Mouse (Mus musculus) heart, adult 18-20 months (tissue): Measurements from ENCODE around the gene Cyp8b1. TPM values are rescaled to one million over a fixed set of nuclear protein-coding genes. Genes with fewer than 3 reads are reported as not detected.
A peak's percentile ranks its signal among the peaks of the same experiment; 100 is the strongest.

Source experiments
- DNase-seq, 2 experiments: peaks; one replicate each; pipeline ENCODE4 v3.0.0; 2021 to 2022; ENCODE audit warnings: mixed read lengths in 1 of 2
- total RNA-seq, 2 experiments: library from RNA; stranded (reverse); gene quantifications; 2 replicates each; pipeline ENCODE4 v1.2.3; 2021

Gene Cyp8b1
- total RNA-seq, 2 experiments from 2014 or later: not detected

DNA sequence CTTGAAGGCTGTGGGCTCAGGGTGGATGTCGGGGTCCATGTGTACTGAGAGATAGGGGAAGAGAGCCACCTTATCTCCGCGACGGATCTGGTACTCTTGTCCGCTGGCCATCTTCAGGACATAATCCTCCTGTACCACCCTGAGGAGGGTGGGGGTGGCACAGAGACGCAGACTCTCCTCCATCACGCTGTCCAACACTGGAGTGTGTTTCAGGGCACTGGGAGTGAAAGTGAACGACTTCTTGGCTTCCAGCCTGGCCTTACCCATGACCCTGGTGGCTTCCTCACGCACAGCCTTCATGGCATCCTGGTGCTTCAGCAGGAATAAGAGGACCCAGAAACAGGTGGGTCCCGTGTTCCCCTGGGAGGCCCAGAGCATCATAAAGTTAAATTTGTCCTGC is 1.0 kb downstream of the Cyp8b1 start:
- no peak for DNase-seq

DNA sequence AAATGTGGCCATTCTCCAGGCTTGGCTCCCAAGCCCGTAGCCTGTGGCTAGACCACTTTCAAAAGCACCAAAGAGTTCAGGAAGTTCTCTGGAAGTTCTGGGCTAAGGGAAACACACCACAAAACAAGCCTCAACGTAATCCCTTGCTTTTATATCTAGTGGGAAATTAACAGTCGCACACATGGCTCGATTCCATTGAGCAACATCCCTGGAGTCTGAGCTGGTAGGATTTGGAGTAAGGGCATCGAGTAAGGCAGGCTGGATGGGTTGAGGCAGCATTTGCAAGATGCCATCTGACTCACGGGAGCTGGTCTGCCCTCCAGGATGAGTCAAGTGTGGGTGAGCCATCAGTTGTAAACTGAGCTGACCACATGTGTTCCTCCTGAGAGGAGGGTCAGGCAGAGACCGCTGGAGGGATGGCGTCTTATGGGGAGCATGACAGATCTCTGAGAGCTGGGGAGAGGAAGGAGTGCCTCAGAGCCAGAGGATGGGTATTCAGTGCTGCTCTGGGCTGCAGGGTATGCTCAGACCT is 1.8 kb downstream of the Cyp8b1 start:
- no peak for DNase-seq

GRCm38 (mm10) chr9:121912786-121913185 is 3.3 kb downstream of the Cyp8b1 start:
- DNase-seq: no peak

DNA sequence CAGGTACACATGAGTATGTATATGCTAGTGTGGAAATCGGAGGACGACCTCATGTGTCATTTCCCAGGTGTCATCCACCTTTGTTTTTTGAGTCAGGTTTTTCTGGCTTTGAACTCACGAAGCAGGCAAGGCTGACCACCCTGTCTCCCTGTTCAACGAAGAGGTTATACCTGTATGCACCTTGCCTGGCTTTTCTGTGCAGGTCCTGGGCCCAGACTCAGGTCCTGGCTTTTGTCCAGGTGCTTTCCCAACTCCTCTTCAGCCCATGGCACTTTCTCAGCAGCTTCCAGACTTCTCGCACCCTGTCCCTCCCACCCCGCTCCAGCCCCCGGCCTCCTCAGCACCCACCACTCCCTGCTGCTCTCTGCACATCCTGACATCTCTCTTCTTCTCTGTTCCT is 4.9 kb downstream of the Cyp8b1 start:
- DNase-seq: no peak

DNA sequence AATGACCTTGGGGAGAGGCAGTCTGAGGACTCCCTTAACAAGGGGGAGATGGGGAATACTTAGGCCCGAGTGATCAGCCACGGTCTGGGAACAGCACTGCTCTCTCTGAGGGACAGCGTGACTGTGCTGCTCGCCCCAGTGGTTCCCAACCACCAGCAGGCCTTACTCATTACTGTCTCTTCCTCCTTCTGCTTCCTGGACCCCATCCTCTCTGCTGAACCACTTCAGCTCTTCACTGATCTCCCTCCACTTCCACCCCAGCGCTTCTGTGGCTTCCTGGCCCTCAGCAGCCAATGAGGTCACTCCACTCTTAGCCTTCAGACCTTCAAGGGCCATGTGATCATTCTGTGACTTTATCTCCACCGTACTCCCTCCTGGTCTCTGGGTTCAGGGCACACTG is 6.5 kb downstream of the Cyp8b1 start:
- DNase-seq: no peak

DNA sequence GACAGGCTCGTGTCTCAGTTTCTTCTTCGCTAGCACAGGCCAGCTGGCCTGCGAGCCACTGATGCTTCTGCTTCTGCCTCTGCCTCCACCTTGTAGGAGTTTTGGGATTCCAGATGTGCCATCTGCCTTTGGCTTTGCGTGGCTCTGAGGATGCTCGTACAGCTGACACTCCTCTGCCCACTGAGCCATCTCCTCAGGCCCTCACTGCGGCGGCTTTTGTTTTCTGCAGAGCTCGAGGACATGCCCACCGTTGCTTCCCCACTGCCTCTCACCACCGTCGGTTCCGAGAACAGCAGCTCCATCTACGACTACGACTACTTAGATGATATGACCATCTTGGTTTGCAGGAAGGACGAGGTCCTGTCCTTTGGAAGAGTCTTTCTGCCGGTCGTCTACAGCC is 7.8 kb downstream of the Cyp8b1 start:
- no peak for DNase-seq

- DNase-seq: no peak
These were observed 8.6 kb downstream of the Cyp8b1 start for GRCm38 (mm10) chr9:121907356-121908070.

- DNase-seq: no peak
These were observed 9.6 kb downstream of the Cyp8b1 start for GRCm38 (mm10) chr9:121906456-121906855.

- DNase-seq: no peak
These were observed 10.4 kb downstream of the Cyp8b1 start for GRCm38 (mm10) chr9:121905556-121906185.

DNA sequence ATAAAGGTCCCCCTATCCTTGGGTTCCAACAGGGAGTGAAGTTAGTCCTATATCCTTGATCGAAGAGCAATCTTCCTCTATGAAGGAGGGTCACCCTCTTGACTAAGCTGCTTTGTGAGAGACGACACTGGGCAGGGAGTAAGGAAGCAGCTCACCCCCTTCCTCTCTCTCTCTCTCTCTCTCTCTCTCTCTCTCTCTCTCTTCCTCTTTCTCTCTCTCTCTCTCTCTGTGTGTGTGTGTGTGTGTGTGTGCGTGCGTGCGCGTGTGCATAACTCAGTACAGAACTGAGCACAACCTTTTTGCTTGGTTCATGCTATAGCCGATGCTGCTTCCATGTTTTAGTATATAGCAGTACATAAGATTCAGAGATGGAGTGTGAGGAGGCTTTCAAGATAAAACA is 11.2 kb downstream of the Cyp8b1 start:
- DNase-seq: no peak

DNA sequence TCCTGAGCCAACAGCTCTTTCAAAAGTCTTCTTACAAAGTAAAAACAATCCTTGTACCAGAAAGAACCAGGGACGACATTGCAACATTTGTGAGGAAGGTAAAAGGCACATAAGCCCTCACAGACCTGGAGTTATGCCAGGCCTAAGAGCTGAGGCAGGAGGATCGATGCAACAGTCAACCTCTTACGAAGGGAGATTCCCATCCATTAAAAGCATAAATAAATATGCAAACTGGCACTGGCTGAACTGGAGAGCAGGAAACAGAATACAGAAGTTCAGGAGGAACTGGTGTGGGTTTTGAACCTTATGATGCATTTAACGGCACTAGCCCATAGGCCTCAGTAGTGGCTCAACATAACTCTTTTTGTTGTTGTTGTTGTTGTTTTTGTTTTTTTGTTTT is 11.8 kb downstream of the Cyp8b1 start:
- no peak for DNase-seq

DNA sequence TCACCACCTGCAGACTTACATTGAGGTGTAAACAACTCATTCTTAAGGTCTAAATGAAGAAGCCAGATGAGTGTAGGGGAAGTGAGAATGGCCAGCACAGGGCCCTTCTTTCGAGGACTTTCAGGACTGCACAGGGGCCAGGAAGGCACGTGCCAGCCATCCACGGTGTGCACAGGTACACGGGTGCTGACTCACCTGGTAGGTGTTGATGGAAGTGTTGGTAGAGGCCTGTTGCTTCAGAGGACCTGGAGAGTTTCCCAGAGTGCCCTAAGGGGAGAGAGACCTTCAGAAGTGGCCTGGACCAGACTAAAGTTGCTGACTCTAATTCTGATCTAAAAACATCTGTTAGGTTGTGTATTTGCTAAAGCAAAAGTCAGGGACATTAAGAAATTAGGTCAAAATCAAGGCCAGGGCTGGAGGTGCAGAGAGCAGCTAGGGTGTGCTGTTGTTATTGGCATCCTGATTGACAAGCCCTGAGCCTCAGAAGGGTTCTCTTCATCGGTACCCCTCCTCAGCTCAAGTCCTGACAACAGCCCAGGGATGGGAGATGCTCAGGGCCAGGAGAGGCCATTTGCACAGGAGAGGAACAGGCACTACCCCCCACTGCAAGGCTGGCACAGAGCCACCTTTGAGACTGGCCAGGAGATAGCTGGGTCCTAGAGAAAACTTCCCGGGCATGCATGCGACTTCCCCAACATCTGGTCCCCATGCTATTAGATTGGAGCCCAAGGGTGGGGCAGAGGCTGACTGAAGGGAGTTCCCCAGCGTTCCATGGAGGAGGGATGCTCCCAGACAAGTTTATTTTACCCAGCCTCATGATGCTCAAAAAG is 12.4 kb downstream of the Cyp8b1 start:
- DNase-seq: peak in 1 of 2 experiments; percentile 68

DNA sequence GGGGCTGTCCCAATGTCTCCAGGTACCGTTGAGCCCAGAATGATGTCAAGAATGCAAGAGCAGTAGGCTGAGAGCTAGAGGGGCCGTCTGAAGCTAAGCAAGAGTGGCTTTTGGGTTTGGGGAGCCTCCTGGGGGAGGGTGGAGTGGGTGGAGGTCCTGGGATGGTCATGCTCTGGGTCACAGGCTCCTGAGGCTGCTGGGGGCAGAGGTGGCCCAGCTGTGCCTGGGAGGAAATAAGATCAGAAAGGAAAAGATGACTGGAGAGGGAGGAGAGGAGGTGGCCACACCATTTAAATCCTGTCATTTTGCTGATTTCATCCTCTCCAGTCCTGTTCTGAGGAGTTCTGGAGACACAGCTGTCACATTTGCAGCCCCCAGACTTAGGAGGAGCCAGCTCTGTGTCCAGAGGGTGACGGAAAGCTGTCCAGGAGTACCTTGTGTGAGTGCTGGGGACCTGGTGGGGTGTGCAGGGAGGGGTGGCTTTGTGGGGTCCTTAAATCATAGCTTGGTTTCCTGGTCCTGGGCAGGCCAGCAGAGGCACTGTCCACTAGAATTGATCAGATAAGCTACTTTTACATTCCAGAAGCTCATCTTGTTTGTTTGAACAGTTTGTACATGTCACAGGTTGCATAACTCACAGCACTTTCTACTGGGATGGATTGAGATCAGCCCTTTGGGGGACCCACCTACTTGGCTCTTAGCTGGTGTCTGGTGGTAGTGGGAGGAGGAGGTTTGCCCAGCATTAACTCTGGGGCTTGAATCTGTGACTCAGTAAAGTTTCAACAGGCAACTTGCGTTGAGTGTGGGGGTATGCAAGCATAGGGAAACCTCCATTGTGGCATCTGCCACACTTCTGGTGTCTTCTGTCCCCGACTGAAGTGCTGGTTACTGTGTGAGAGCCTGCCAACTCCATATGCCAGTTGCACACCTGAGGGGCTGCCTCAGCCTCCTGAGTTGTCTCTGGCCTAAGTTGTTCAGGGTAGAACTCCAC is 14.1 kb downstream of the Cyp8b1 start:
- no peak for DNase-seq

- DNase-seq: no peak
These were observed 15.7 kb downstream of the Cyp8b1 start for GRCm38 (mm10) chr9:121900282-121900855.

- no peak for DNase-seq
These were observed 16.8 kb downstream of the Cyp8b1 start for GRCm38 (mm10) chr9:121899306-121899705.

DNA sequence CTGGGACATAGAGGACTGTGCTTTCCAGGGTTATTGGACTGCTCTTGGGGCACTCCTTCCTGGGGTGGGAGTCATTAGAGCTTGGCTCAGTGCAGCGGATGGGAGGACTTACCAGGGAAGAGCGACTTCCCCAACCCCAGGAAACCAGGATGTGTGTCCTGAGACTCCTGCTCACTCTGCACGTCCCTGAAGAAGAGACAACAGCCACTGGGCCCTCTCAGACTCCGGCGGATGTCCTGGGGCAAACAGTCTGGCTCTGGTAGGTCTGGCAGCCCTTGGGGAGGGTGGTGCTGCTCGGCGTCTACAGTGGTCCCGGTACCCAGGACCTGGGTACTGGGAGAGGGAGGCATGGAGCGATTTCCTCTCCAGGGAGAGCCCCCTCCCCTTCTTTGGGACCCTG is 17.9 kb downstream of the Cyp8b1 start, which contains the start of gene Ackr2:
Gene Ackr2, plus strand, starts transcription at position 111 of the 400 bp plus-strand sequence.
- DNase-seq: no peak

- DNase-seq: no peak
These were observed 19.3 kb downstream of the Cyp8b1 start for GRCm38 (mm10) chr9:121896820-121897219.

DNA sequence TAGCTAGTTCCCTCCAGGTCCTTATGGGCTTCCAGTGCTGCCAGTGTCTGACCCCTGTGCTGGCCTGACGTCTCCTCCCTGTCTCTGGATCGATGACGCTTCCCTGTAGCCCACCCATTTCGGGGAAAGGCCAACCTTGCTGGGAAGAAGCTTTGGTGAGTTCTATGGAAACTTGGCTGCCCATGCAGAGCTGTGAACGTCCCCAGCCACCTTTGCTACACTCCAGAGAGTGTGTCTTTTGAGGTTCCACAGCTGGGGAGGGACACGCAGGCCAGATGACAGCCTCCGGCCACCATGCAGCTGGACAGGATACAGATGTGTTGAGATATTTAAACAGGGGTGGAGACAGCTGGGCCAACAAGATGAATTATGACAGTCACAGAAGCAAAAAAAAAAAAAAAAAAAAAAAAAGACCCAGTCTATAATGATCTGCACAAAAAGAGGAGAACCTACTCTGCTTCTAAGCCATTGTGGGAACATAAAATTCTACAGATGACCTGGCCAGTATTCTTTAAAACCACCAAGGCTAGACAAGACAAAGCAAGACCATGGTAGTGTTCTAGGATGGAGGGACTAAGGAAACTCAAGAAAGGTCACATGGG is 20.6 kb downstream of the Cyp8b1 start:
- peak; percentile 34 to 61 for DNase-seq

- DNase-seq: peak; percentile 34 to 42
These were observed 21.7 kb downstream of the Cyp8b1 start for GRCm38 (mm10) chr9:121894447-121894846.

GRCm38 (mm10) chr9:121892057-121892687 is 23.9 kb downstream of the Cyp8b1 start:
- DNase-seq: no peak
